Mouse (Mus musculus) C2C12 (cell line): ENCODE measurements at regions not wholly inside any gene's neighbourhood (a gene's known extent, or its start where the extent isn't known, plus 50 kb on each side); places are given as distances from the start of the nearest gene placed in this dataset.

ENCODE experiments used
- CEBPB ChIP-seq: IDR thresholded peaks from one replicate; pipeline ENCODE4 v1.6.1; 2011; ENCODE audit warnings: low read depth, mild to moderate bottlenecking, control low read depth, moderate library complexity
- CTCF ChIP-seq: IDR thresholded peaks from one replicate; pipeline ENCODE4 v1.5.1; 2011; ENCODE audit not compliant: control insufficient read depth, insufficient read depth, insufficient read length
- FOSL1 ChIP-seq: IDR thresholded peaks from one replicate; pipeline ENCODE4 v1.8.0; 2011; ENCODE audit warnings: mild to moderate bottlenecking, low read length; ENCODE audit not compliant: poor library complexity, insufficient read depth, severe bottlenecking
- MAX ChIP-seq: IDR thresholded peaks from one replicate; pipeline ENCODE4 v1.6.1; 2011; ENCODE audit warnings: mild to moderate bottlenecking, control low read depth
- MYOG ChIP-seq: IDR thresholded peaks from one replicate; pipeline ENCODE4 v1.6.1; 2011; ENCODE audit not compliant: control insufficient read depth, insufficient read length; ENCODE audit errors: extremely low read depth
- USF1 ChIP-seq: IDR thresholded peaks from one replicate; pipeline ENCODE4 v1.6.1; 2011; ENCODE audit warnings: low read depth, mild to moderate bottlenecking, control low read depth, moderate library complexity

- TF ChIP-seq CTCF (no peak), MAX (no peak), MYOG (no peak), FOSL1 (no peak), USF1 (no peak), CEBPB (no peak)
Observed at GRCm38 (mm10) chr2:12716124-12717012, 207.5 kb upstream of the Pter start.
